Mouse (Mus musculus) limb, embryonic 10.5 days (tissue): ENCODE data around the gene Fam214b. TPM values are rescaled to one million over a fixed set of nuclear protein-coding genes. Genes with fewer than 3 reads are reported as not detected.
A peak's percentile ranks its signal among the peaks of the same experiment; 100 is the strongest.

Experiments used
- DNase-seq: peaks from one replicate; pipeline ENCODE4 v3.0.0-alpha.2; 2017; ENCODE audit warnings: low spot score
- H3K27ac ChIP-seq: fragments of 300-500 bp; sonication (generic); 2 replicates; pipeline ENCODE4 v1.5.1; 2016; ENCODE audit warnings: mild to moderate bottlenecking
- H3K27me3 ChIP-seq: fragments of 300-500 bp; sonication (generic); 2 replicates; pipeline ENCODE4 v1.6.1; 2016; ENCODE audit warnings: low read depth, mild to moderate bottlenecking; ENCODE audit not compliant: poor library complexity, severe bottlenecking
- H3K36me3 ChIP-seq: fragments of 300-500 bp; sonication (generic); 2 replicates; pipeline ENCODE4 v1.6.1; 2016; ENCODE audit warnings: mild to moderate bottlenecking, moderate library complexity
- H3K4me1 ChIP-seq: fragments of 300-500 bp; sonication (generic); 2 replicates; pipeline ENCODE4 v1.6.1; 2016
- H3K4me3 ChIP-seq: fragments of 300-500 bp; sonication (generic); 2 replicates; pipeline ENCODE4 v1.5.1; 2016; ENCODE audit warnings: mild to moderate bottlenecking, moderate library complexity
- H3K9me3 ChIP-seq: fragments of 300-500 bp; sonication (generic); replicated peaks from 2 replicates; pipeline ENCODE4 v1.6.1; 2016; ENCODE audit warnings: mild to moderate bottlenecking
- WGBS: fragments of 180-500 bp; shearing (Covaris S2); methylation state at CpG from one replicate; pipeline ENCODE4 v1.1.7; 2016; 5-methylcytosine and 5-hydroxymethylcytosine counted together
- polyA plus RNA-seq: library from polyadenylated mRNA; unstranded; fragments of >200 nt; fragmentation: Nextera tagmentation; extraction: Ambion mirVana; gene quantifications from 2 replicates; pipeline ENCODE4 v1.2.1, GENCODE M21; 2016

The Fam214b gene
- polyA plus RNA-seq, 1 experiment from 2014 or later = 8.5 TPM

DNA sequence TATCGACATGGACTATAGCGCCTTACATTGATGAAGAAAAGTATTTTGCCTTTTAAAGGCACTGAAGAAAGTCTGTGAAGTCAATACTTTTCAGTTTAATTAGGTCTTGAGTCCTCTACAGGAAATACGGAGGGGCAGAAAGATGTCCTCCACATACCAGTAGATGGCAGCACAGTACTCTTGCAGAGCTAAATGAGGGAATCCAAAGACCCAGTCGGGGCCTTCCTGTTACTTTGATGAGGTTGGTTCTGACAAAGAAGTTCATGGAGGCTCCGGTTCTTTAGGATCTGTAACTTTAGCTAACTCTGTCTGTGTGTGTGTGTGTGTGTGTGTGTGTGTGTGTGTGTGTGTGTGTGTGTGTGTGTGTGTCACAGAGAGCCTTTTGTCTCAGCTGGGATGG lies 1.2 kb upstream of the Fam214b start:
- Histone ChIP-seq H3K27ac (no peak overlapping the region), H3K36me3 (no peaks in the 10 kb centered on the region), H3K4me3 (no peak overlapping the region), H3K27me3 (no peaks in the 10 kb centered on the region), H3K4me1 (peaks cover 23% of the 10 kb centered on the region), H3K9me3 (no peaks in the 10 kb centered on the region)
- DNase-seq = peak; percentile 58
- WGBS = 14% methylated on average over 5 of the region's 5 CpGs

- 57% methylated on average over 5 of the region's 5 CpGs for WGBS
- H3K4me1 ChIP-seq = peaks cover 23% of the 10 kb centered on the region
- H3K4me3 ChIP-seq = no peak overlapping the region
- no peaks in the 10 kb centered on the region for H3K36me3 ChIP-seq
- no peaks in the 10 kb centered on the region for H3K27me3 ChIP-seq
- no peak for DNase-seq
- H3K9me3 ChIP-seq = no peaks in the 10 kb centered on the region
- no peak overlapping the region for H3K27ac ChIP-seq
These were observed 587 bp upstream of the Fam214b start for GRCm38 (mm10) chr4:43046607-43047006.

DNA sequence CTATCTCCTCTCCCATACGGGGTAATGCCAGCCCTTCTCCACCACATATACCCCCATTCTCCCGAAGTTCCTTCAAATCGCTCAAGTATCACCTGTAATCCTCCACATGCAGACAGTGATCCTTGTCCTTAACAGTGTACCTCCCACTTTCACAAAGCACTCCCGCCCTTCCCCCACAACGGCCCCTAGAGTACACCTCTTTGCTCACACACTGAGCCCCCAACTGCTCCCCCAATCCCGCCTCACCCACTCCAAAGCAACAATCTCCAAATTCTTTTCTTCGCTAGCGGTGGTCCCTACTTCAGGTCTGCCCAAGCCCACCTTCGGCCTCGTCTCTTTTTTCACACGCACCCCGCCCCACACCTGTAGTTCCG lies 748 bp downstream of the Fam214b start:
- WGBS = 7% methylated on average over 13 of the region's 13 CpGs
- peak overlapping the region; percentile 63 for H3K27ac ChIP-seq
- peak overlapping the region; percentile 58 for H3K4me3 ChIP-seq
- H3K4me1 ChIP-seq = peaks cover 30% of the 10 kb centered on the region
- H3K9me3 ChIP-seq = no peaks in the 10 kb centered on the region
- H3K36me3 ChIP-seq = no peaks in the 10 kb centered on the region
- no peaks in the 10 kb centered on the region for H3K27me3 ChIP-seq
- DNase-seq = no peak

DNA sequence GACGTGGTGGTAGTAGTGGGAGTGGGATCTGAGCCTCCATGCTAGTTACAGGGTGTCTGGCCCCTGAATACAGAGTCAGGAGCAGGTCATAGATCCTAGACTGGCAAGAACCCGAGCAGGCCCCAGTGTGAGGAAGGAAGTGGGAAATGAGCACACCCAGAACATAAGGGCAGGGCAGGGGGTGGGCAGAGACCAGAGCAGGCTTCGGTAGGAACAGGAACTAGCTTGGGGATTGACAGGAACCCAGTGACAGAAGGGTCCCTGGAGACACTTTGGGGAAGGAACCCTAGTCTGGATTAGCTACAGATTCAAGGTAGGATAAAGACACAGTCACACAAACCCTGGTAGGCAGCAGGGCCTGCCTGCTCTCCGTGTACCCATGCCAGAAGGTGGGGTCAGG lies 1.3 kb downstream of the Fam214b start:
- no peaks in the 10 kb centered on the region for H3K9me3 ChIP-seq
- DNase-seq = no peak
- H3K4me1 ChIP-seq = peaks cover 36% of the 10 kb centered on the region
- WGBS = 41% methylated on average over 4 of the region's 4 CpGs
- no peaks in the 10 kb centered on the region for H3K27me3 ChIP-seq
- peak overlapping the region; percentile 61 for H3K27ac ChIP-seq
- peak overlapping the region; percentile 58 for H3K4me3 ChIP-seq
- no peaks in the 10 kb centered on the region for H3K36me3 ChIP-seq

GRCm38 (mm10) chr4:43043644-43044357 lies 2.2 kb downstream of the Fam214b start:
- peaks cover 44% of the 10 kb centered on the region for H3K4me1 ChIP-seq
- H3K27me3 ChIP-seq = 0 out of 2 replicates have a peak, but pooled peaks cover 3% of the 10 kb centered on the region
- H3K9me3 ChIP-seq = no peaks in the 10 kb centered on the region
- DNase-seq = no peak
- WGBS = 22% methylated on average over 7 of the region's 7 CpGs
- peak overlapping the region; percentile 18 for H3K4me3 ChIP-seq
- H3K36me3 ChIP-seq = no peaks in the 10 kb centered on the region
- H3K27ac ChIP-seq = peak overlapping the region; percentile 61

DNA sequence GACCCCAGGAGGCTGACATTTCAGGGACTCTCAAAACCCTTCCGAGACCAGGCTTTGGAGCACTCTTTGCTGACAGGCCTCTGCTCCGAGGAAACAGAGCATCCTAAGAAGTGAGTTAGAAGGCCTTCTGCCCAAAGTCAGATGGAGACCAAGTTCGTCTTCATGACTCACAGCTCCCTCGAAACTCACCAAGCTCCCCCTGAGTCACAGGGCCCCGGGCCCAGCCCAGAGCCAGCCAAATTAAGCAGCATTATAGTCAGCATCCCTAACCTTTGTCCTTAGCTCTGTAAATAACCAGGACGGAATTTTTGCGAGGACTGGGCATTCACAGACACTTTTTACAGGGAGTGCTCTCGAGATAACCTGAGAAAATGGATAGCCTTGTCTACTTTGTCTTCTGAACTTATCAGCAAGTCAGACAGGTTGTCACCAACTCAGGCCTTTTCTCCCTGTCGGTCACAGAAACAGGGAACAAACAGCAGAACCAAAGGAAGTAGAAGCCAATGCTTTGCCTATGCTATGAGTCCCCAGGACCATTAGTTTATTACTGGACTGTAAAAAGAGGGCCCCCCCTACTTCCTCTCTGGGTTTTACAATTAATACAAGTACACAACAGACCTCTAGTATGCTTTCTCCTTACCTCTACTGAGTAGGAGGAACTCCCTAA lies 5.0 kb downstream of the Fam214b start:
- DNase-seq = no peak
- H3K27me3 ChIP-seq = 0 out of 2 replicates have a peak, but pooled peaks cover 3% of the 10 kb centered on the region
- H3K4me1 ChIP-seq = peaks cover 45% of the 10 kb centered on the region
- peak overlapping the region; percentile 19; the same call in 1 of the 2 replicates for H3K27ac ChIP-seq
- peaks cover 7% of the 10 kb centered on the region for H3K36me3 ChIP-seq
- WGBS = 79% methylated on average over 9 of the region's 9 CpGs
- H3K4me3 ChIP-seq = 0 out of 2 replicates have a peak overlapping the region, but pooled peaks have one; percentile 72
- H3K9me3 ChIP-seq = no peaks in the 10 kb centered on the region

- Histone ChIP-seq H3K9me3 (no peaks in the 10 kb centered on the region), H3K4me3 (peak overlapping the region; percentile 72), H3K27ac (peak overlapping the region; percentile 85), H3K36me3 (peaks cover 11% of the 10 kb centered on the region), H3K4me1 (peaks cover 39% of the 10 kb centered on the region), H3K27me3 (0 out of 2 replicates have a peak, but pooled peaks cover 3% of the 10 kb centered on the region)
- peak; percentile 95 for DNase-seq
- WGBS = under 1% methylated on average over 25 of the region's 25 CpGs
These were observed 5.9 kb downstream of the Fam214b start for GRCm38 (mm10) chr4:43040114-43040572.

GRCm38 (mm10) chr4:43039609-43040008 lies 6.4 kb downstream of the Fam214b start:
- no peaks in the 10 kb centered on the region for H3K9me3 ChIP-seq
- peaks cover 13% of the 10 kb centered on the region for H3K36me3 ChIP-seq
- DNase-seq = no peak
- 6% methylated on average over 11 of the region's 11 CpGs for WGBS
- peak overlapping the region; percentile 85 for H3K27ac ChIP-seq
- peaks cover 34% of the 10 kb centered on the region for H3K4me1 ChIP-seq
- H3K27me3 ChIP-seq = 0 out of 2 replicates have a peak, but pooled peaks cover 3% of the 10 kb centered on the region
- peak overlapping the region; percentile 72 for H3K4me3 ChIP-seq

DNA sequence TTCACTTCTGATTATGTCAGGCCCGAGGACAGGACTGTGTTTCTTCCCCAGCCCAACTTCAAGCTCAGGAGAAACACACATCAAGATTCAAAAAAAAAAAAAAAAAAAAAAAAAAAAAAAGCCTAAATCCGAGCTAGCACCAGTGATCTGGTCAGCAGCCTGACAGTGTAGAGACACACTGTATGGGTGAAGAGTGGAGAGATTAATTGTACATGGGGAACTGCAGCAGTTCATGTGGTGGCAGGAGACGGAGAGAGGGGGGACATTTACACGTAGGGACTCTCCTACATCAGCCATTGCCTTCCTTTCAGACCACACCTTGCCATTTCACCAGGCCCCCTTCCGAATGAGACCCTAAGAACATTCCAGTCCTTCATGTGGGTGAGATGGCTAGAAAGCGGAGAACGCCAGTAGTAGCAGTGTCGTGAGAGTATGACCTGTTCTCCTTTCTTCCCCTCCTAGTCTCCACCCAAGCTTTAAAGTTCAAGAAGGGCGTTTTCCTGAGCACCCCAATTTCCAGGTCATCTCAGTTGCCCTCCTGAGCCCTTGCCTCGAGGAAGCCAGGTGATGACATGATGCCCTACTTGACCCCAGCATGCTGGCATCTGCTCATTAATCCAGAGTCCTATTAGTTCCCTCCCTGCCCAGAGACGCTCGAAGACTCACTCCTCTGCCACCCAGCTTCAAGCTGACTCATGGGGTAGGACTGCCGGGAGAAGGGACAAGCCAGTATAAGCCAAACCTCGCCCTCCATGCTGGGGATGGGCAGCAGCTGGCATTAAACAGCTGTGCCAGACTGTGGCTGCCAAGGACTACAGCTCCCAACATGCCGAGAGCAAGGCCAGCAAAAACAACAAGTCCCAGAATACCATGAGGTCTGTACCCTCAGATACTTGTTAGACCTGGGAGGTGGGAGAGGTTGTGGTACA lies 7.2 kb downstream of the Fam214b start:
- H3K27ac ChIP-seq = no peak overlapping the region
- no peaks in the 10 kb centered on the region for H3K9me3 ChIP-seq
- peak overlapping the region; percentile 72 for H3K4me3 ChIP-seq
- H3K36me3 ChIP-seq = peaks cover 21% of the 10 kb centered on the region
- no peak for DNase-seq
- peaks cover 26% of the 10 kb centered on the region for H3K4me1 ChIP-seq
- WGBS = 60% methylated on average over 15 of the region's 15 CpGs
- 0 out of 2 replicates have a peak, but pooled peaks cover 3% of the 10 kb centered on the region for H3K27me3 ChIP-seq

DNA sequence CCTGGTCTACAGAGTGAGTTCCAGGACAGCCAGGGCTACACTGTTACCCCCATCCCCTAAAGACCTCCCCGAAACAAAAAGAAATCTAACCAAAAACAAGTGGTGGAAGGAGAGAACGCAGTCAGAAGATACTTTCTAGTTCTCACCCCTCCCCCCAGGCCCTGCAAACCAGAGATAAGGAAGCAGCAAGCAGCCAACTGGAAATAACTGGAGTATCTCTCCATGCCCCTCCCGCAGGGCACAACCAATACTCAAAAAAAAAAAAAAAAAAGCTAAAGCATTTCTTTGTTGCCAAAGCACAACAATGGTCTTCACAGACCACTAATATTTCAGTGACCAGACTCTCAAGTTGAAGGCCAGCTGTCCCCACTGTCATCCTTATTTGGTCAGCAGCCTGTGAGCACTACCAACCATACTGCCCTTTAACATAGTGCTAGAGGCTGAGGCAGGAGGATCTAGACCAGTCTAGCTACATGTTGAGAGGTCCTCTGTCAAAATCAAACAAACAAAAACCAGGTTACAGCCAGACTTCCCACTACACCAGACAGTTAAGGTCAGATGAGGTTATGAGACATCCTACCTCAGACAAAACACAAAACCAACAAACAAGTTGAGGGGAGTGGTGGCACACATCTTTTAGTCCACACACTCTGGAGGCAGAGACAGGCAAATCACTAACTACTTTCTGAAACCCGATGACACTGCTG lies 8.0 kb downstream of the Fam214b start:
- peaks cover 29% of the 10 kb centered on the region for H3K36me3 ChIP-seq
- H3K27ac ChIP-seq = no peak overlapping the region
- 0 out of 2 replicates have a peak, but pooled peaks cover 3% of the 10 kb centered on the region for H3K27me3 ChIP-seq
- no peak overlapping the region for H3K4me3 ChIP-seq
- DNase-seq = no peak
- 68% methylated on average over 4 of the region's 4 CpGs for WGBS
- no peaks in the 10 kb centered on the region for H3K9me3 ChIP-seq
- H3K4me1 ChIP-seq = peaks cover 24% of the 10 kb centered on the region

- no peaks in the 10 kb centered on the region for H3K9me3 ChIP-seq
- DNase-seq = no peak
- H3K36me3 ChIP-seq = peaks cover 29% of the 10 kb centered on the region
- 0 out of 2 replicates have a peak, but pooled peaks cover 3% of the 10 kb centered on the region for H3K27me3 ChIP-seq
- 88% methylated on average over 10 of the region's 10 CpGs for WGBS
- H3K27ac ChIP-seq = no peak overlapping the region
- H3K4me1 ChIP-seq = peaks cover 30% of the 10 kb centered on the region
- no peak overlapping the region for H3K4me3 ChIP-seq
These were observed 9.7 kb downstream of the Fam214b start for GRCm38 (mm10) chr4:43036356-43036755.

DNA sequence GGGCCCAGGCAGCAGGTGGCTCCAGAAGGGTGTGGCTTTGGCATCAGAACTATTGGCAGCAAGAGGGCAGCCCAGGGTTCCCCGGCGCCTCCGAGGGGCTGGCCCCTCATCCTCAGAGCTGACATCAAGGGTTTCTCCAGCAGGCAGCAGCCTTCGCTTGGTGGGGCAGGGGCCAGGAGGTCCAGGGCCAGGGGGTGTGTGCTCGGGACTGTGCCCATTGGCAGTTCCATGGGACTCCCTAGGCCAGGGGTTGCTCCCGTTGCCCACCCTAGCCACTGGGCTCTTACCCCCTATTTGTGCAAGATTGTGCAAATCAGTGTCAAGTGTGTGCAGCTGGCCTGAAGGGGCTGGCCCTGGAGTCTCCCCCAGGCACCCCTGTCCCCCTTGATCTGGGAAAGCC lies 10.2 kb downstream of the Fam214b start:
- H3K4me1 ChIP-seq = peaks cover 29% of the 10 kb centered on the region
- 89% methylated on average over 6 of the region's 6 CpGs for WGBS
- no peak overlapping the region for H3K4me3 ChIP-seq

More for the DNA sequence above, 10.2 kb downstream of the Fam214b start:
- H3K9me3 ChIP-seq = no peaks in the 10 kb centered on the region
- peaks cover 29% of the 10 kb centered on the region for H3K36me3 ChIP-seq
- no peak overlapping the region for H3K27ac ChIP-seq
- DNase-seq = no peak
- 0 out of 2 replicates have a peak, but pooled peaks cover 3% of the 10 kb centered on the region for H3K27me3 ChIP-seq
